Mouse (Mus musculus) layer of hippocampus, postnatal 14 days (tissue): ENCODE measurements around the gene Car4. TPM values are rescaled to one million over a fixed set of nuclear protein-coding genes. Genes with fewer than 3 reads are reported as not detected.

Experiments used
- DNase-seq, 2 experiments: peaks; one replicate each; pipeline ENCODE4 v3.0.0; 2021 to 2022; ENCODE audit warnings: low spot score in 2 of 2, mixed read lengths in 1 of 2
- total RNA-seq, 2 experiments: library from RNA; stranded (reverse); gene quantifications; 2 replicates each; pipeline ENCODE4 v1.2.3; 2021

The Car4 gene
- total RNA-seq, 2 experiments from 2014 or later, result 80.0 to 91.7 TPM

DNA sequence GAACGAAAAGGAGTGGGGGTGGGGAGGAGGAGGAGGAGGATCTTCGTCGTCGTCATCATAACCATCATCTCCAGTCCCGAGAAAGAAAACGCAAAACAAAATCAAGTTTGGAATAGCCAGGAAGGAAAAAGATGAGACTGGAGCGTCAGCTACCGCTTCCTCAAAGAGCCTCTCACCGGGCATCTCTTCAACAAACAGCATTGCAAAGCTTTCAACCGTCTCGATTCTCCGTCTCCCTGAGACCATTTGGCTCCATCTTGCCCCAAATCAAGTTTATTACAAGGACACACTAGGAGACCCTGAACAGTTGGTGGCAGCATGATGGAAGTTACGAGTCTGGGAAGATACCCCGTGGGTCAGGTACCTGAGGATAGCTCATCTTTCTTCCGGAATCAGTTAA lies 415 bp upstream of the Car4 start:
- DNase-seq, result no peak

DNA sequence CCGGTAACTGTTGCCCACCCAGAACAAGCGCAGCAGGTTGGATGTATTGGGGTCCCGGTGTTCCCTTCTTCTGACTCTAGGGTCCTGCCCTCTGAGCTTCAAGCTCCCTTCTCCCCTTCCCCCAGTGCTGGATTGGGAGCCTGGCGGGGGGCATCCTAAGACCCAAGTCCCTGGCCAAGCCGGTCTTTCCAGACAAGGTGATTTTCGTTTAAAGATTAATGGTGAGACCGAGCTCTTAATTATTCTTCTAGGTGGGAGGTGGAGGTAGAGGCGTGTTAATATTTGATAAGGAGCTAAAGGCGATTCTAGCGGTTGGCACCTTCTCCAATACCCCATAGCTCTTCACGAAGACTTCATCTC lies 665 bp downstream of the Car4 start:
- DNase-seq, result no peak

DNA sequence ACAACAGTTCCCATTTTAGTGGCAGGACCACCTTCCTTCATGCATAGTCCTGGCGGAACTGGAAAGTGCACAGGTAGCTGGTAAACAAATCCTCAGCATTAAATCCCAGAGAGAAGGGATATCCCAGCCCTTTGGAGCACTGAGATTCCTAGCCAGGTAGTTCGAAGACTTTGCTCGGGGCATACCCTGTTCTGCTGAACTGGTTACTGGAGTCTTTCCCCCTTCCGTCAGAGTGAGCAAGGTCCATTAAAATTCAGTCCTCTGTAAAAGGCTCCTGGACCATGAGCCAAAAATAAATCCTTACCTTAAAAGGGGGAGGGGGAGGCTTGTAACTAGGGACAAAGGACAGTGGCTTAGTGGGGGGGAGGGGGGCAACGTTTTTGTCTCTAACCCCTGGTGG lies 1.6 kb downstream of the Car4 start:
- no peak for DNase-seq

DNA sequence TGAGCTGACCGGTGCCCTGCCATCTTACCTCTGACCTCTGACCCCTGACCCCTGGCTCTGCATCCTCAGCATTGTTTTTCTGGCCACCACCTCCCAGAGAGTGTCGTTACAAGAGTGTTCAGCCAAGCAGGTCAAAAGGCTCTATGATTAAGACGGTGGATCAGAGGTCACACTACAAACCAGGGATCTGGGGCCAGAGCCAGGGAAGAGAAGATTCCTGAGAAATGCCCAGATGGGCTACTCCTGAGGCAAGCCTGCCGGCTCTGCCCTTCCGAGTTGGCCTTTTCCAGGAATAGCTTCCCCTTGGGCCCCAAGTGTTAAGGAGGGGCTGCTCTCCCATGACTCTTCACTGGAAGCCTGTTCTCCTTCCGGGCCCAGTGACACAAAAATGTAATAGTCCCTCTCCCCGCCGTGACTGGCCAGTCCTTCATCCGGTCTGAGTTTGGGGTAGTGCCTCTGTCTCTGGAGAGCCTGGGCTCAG lies 2.2 kb downstream of the Car4 start:
- no peak for DNase-seq

DNA sequence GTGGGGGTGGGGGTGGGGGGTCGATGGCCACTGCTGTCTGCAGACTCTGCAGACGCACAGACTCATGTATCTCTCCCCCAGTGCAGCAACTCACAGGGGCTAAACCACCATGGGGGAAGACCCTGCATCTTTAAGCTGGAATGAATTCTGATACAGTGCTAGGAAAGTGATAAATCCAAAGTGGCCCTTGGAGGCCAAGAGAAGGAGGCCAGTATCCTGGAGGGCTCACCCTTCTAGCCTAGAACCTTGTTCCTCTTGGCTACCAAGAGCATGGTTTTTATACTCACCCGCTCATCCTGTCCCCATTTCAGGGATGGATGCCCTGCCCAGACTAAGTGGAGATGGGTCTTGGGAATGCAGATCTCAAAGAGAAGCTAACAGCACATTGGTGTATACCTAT lies 2.7 kb downstream of the Car4 start:
- no peak for DNase-seq

DNA sequence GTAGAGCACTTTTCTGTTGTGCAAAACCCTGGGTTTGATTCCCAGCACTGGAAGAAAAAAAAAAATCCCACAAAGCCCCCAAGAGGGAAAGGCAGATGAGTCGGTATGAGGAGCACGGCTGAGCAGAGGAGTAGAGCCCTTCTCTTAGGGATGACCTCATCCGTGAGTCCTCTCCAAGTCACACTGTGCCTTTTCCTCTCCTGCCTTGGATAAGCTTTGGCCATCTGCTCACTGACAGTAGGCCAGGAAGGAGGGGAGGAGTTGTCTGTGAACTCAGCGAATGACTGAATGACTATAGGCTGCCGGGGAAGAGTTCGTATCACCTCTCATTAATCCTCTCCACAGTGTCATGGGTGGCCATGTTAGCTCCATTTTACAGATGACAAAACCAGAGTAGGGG lies 3.2 kb downstream of the Car4 start:
- no peak for DNase-seq

DNA sequence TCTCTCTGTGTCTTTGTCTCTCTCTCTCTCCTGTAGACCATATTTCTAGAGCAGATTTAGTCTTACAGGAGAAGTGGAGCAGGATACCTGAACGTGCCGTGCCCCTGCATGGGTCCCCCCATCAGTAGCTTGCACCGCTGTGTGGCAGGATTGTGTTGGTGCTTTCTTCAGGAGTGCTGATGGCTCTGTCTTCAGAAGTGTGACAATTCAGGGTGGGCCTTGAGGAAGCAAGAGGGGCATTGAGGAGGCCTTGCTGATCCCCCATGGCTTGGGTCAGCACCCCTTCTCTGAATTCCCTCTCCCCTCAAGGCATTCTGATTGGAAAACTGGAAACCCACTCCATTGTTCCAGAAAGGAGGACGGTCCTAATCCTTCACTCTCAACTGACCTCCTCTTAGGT lies 4.0 kb downstream of the Car4 start:
- DNase-seq, result no peak

DNA sequence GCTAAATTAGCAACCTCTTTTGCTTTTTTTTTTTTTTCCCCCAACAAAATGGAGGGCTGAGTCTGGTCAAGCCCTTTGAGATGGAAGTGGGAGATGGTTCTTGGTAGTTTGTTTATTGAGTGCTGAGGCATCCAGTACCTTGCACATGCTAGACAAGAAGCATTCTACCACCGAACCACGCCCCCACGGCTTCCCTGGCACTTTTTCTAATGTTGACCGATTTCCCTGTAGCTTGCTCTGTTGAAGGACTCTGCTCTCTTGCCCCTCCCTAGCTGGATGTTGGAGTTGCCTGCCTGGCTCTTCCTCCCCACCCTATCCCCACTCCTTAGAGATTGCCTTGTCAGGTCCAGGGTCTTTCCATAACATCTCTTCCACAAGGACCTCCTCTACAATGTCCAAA lies 5.0 kb downstream of the Car4 start:
- no peak for DNase-seq

DNA sequence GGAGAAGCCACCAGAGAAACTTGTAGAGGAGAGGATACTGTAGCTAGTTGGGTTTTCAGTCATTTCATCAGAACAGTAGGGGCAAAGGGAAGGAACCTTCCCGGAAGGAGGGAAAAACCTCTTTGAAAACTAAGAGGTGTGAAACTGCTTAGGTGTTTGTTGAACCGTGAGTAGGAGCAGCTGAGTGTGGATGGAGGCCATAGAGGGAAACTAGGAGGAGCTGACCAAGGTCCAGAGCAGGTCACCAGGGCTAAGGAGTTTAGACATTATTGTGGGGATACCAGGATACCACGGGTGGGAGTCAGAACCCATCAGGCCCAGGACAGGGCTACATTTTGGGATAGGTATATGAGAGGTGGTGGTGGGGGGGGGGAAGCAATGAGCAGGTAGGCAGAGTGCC lies 6.0 kb downstream of the Car4 start:
- DNase-seq, result no peak

DNA sequence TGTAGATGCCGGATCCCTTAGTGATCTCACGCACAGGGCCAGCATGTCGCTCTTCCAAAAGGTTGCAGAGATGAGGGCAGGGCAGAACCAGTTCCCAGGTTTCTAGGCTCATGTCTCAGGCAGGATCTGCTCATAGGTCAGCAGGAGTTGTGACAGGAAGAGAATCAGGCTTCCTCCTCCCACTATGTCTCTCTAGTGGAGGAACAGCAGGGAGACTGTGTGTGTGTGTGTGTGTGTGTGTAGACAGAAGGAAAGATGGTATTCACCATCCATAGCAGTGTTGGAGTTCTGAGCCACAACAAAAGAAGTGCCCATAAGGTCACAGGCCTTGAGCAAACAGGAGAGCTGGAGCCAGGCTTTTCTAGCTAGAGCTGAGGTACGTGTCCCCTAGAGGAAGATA lies 9.1 kb downstream of the Car4 start:
- no peak for DNase-seq

DNA sequence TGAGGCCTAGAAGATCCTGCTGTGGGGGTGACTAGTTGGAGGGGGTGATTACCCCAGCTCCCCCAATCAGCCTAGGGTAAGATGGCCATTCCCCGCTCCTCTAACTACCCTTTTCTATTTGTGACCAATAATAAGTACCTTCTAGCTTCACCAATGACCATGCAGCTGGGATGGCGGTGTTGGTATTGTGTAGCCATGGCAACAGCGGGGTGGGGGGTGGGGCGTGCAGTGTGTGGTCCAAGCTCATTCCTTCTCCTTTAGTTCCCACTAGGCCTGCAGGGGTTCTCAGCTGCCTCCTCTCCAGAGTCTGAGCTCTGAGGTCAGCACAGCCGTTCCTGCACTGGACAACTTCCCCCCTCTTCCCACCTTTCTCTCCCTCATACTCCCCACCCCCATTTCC lies 9.5 kb downstream of the Car4 start:
- DNase-seq, result no peak

DNA sequence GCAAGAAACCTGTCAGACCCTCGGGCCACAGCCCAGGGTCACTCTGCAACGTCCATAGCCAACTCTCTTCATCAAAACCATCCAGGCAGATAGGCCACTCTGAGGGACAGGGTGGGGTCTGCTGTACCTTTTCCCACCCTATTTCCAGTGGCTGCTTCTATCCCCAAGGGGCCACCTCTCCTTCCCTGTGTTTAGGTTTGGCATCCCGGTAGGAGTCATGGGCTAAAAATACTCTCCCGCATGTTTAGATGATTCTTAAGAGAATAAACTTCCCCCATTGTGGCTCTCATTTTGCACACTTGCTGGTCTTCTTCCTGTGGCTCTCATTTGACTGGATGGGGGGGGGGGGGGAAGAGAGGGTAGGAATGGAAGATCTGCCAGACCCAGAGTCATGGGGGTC lies 10.7 kb downstream of the Car4 start:
- no peak for DNase-seq

DNA sequence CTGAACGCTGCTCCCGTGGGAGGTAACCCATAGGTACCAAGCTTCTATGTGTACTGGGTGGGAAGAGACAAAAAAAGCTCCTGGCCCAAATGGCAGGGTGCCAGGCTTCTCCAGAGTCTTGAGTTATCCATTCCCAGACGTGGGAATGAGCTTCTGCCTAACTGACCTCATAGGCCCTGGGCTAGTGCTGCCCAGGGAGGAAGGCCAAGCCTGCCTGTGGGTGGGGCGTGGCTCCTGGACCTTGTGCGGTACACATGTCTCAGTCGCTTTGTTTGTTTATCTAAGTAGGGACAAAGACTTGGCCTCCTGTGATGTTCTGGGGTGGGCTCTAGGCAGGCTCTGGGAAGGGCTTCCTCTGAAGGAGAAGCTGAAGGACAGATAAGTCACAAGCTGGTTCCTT lies 11.2 kb downstream of the Car4 start:
- DNase-seq, result no peak

DNA sequence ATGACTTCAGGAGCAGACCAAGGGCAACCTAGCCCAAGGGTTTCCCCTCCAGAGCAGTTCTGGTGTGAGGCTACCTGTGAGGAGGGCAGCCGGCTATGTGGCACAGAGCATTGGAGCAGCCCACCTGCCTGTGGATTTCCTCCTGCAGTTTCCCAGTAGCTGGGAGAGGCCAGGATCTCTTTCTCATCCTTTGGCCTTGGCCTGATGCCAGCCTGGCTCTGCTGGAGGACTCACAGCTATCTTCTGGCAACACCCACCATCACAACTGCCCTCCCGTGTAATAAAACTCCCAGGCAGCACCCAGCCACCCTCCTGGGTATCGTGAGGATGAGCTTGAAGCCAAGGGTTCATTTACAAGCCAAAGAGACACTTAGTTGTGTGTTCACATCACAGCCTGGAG lies 14.5 kb downstream of the Car4 start:
- no peak for DNase-seq

DNA sequence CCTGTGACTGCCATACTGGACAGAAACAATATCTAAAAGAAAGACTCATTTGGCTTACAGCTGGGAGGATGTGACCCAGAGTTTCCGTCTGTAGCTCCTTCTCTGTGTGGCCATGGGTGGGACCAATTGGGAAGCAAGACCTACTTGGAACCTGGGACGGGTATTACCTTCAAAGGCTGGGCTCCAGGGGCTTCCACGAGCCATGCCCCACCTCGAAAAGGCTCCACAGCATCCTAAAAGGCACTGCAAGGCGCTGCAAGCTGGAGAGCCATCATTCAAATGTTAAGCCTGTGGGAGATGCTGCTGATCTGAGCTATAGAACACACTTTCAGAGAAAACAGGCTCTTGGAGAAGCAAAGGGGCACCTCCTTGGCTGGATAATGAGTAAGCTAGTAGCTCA lies 16.1 kb downstream of the Car4 start:
- no peak for DNase-seq

DNA sequence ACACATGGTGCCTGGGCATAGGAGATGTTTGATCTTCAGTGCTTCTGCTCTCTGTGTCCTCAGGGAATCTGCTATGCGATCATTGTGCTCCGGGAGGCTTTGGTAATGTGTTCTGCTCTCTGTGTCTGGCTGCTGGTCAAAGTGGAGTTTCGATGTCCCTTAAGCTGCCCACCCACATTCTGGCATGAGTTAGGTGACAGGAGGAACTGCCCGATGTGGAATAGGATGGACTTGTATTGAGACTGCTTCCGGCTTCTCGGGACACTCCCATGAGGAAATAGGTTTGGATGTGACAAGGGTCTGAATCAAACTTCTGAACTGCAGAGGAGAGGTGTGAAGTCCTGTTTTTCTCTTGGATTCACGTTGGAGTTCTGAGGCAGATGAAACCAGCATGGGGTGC lies 17.0 kb downstream of the Car4 start:
- no peak for DNase-seq

DNA sequence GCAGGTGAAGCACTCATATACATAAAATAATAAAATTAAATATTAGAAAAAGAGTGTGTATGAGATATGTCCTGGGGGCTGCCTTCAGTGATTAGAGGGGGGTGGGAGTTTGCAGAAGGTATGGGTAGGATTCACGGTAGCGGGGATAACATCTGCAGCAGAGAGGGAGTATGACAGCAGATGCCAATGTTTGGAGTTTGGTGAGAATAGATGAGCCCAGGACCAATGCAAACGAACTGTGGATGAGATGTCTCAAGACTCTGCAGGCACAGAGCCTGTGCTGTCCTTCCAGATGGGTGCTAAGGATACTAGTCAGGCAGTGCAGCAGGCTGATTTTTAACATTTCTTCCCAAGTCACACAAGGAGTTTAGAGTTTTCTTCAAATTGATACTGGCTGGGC lies 19.1 kb downstream of the Car4 start:
- DNase-seq, result no peak

DNA sequence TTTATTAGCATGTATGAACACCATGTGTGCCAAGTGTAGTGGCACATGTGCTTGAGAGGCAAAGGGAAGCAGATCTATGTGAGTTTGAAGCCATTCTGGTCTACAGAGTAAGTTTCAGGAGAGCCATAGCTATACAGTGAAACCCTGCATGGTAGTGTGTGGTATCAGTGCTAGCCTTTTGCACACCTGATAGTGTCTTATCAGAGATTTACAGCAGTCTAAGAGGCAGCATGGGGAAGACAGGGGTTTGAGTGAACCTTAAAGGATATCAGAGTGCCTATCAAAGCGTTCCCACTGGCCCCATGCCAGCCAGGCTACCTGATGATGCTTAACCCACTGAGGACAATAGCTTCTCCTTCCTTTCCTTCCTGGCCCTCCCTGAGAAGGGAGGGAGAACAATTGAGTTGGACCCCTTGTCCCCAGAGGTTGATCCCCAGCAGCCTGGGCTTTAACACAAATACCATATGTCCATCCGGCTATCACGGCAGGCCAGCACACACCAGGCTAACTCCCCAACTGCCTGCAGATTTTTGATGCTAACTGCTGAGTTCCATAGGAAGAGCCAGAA lies 19.9 kb downstream of the Car4 start:
- no peak for DNase-seq

DNA sequence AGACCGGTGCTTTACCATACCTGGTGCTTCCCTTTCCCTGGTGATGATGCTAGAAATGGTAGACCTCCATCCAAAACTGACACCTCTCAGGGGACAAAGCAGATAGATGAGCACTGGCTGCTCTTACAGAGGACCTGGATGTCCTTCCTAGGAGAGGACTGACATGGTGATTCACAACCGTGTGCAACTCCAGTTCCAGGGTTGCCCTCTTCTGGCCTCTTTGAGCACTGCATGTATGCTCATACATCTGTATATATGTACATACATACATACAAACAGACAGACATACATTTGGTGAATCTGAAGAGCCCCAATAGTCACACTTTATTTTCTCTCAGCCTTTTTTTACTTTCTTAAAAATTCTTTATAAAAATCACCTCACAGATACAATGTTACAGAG lies 20.5 kb downstream of the Car4 start:
- DNase-seq, result peak in 1 of 2 experiments; percentile 41

DNA sequence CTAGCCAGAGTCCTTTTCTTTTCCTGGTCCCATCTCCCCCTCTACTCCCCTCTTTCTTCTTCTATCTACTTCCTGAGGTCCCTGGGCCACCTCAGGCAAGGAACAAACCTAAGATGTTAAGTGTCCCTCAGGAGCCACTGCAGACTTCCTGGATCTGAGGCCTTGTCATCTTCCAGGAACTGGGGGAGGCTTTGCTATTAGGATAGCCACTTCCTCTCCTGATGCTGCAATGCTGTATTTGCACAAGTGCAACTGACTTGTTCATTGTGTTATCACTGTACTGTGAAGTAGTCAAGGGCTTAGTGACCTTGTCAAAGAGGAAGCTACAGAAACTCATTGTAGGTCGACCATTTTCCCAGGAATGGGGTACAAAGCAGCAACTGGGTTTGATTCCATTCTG lies 21.8 kb downstream of the Car4 start:
- DNase-seq, result no peak

DNA sequence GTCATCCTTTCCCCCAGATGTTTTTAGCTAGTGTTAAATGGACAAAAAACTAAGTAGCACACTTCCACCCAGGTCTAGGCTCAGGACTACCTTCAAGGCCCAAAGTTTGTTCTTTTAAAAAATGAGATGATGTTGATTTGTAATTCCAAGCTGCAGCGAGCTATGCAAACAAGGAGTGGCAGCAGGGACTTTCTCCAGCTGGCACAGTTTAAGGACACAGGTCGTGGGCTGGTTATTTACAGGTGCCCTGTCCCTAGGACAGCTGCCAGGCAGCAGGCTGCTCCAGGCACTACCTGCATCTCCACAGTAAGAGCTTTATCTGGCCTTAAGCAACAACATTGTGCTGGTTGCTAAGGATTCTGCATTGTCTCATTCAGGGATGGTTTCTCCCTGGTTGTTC lies 23.1 kb downstream of the Car4 start:
- DNase-seq, result no peak

DNA sequence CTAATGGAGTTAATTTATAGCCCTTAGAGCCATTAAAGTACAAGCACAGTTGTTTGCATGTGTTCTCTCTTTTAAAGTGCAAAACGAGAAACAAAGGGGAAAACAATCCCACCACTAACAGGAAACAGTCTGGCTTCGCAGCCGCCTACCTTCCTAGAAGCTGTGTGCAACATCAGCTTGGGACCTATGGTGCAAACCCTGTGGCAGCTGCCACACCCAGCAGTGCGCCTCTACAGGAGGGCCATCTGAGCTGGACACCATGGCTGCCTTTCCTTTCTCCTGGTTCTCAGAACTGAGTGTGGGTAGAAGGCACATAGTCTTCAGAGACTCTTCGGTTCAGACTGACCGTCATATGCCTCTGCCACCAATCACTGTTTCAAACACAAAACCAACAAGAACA lies 27.8 kb downstream of the Car4 start:
- no peak for DNase-seq

DNA sequence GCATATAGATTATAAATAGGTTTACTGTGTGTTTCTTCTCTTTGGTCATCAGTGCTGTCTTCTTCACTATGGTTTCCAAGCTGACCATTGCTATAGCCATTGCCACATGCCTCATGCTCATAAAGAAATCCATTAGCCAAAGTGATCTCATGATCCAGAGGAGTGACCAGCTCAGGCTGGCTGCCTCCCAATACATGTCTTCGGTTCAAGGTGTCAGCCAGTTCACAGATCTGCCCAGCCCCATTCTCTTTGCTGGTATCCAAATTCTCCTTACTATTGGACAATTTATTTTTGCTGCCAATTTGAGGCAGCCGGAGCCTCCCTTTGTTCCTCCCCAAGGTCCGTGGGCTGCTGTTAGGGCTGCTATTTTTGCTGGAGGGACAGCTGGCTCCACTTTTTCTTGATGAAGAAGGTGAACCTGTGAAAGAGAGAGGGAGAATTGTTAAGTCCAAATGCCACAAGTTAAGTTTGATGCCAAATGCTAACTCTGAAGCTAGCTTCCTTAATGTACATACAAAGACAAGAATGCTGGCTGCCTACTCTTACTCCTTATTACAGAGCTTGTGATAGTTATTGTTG lies 30.8 kb downstream of the Car4 start:
- no peak for DNase-seq

DNA sequence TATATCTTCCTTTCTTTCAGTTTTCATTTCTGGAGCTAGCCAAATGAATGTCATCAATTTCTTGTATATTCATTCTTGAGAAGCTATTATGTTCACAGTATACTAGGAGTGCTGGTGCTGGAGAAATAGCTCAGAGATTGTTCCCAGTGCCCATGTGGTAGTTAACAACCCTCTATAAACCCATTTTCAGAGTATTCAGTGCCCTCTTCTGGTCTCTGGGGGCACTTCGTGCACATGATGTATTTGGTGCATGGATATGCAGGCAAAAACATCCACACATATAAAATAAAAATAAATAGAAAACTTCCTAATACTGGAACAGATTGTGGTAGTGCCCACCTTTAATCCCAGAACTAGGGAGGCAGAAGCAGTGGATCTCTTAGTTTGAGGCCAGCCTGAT lies 35.4 kb downstream of the Car4 start:
- DNase-seq, result no peak
